Mouse (Mus musculus) lung, embryonic 14.5 days (tissue): ENCODE measurements at regions not wholly inside any gene's neighbourhood (a gene's known extent, or its start where the extent isn't known, plus 50 kb on each side); places are given as distances from the start of the nearest gene placed in this dataset.
A peak's percentile ranks its signal among the peaks of the same experiment; 100 is the strongest.

Experiments used
- ATAC-seq: fragments of 200-750 bp; cut with Nextera tagmentation; 2 replicates; pipeline ENCODE4 v1.8.0; 2017; ENCODE audit warnings: mild to moderate bottlenecking, moderate TSS enrichment, moderate library complexity; ENCODE audit not compliant: insufficient read depth
- DNase-seq: peaks from one replicate; pipeline ENCODE4 v3.0.0-alpha.2; 2015
- H3K27ac ChIP-seq: fragments of 300-500 bp; sonication (generic); 2 replicates; pipeline ENCODE4 v1.5.1; 2014; ENCODE audit warnings: low read depth, mild to moderate bottlenecking, moderate library complexity
- H3K27me3 ChIP-seq: fragments of 300-500 bp; sonication (generic); 2 replicates; pipeline ENCODE4 v1.6.1; 2014; ENCODE audit warnings: low read length, control low read depth; ENCODE audit not compliant: insufficient read depth
- H3K36me3 ChIP-seq: fragments of 300-500 bp; sonication (generic); 2 replicates; pipeline ENCODE4 v1.6.1; 2014; ENCODE audit warnings: control low read depth; ENCODE audit not compliant: insufficient read depth
- H3K4me1 ChIP-seq: fragments of 300-500 bp; sonication (generic); 2 replicates; pipeline ENCODE4 v1.6.1; 2014; ENCODE audit warnings: antibody characterized with exemption, control low read depth; ENCODE audit not compliant: insufficient read depth
- H3K4me2 ChIP-seq: fragments of 300-500 bp; sonication (generic); 2 replicates; pipeline ENCODE4 v1.6.1; 2014; ENCODE audit warnings: mild to moderate bottlenecking
- H3K4me3 ChIP-seq: fragments of 300-500 bp; sonication (generic); 2 replicates; pipeline ENCODE4 v1.5.1; 2014; ENCODE audit warnings: low read depth, low read length
- H3K9ac ChIP-seq: fragments of 300-500 bp; sonication (generic); 2 replicates; pipeline ENCODE4 v1.6.1; 2014
- H3K9me3 ChIP-seq: fragments of 300-500 bp; sonication (generic); 2 replicates; pipeline ENCODE4 v1.6.1; 2016; ENCODE audit warnings: low read depth, low read length, control low read depth
- CTCF ChIP-seq: IDR thresholded peaks from 2 replicates; pipeline ENCODE4 v1.5.1; 2016; ENCODE audit warnings: antibody characterized with exemption, low read depth
- WGBS: fragments of 180-500 bp; shearing (Covaris S2); extraction: QIAGEN DNeasy Blood & Tissue Kit; methylation state at CpG from one replicate; pipeline ENCODE4 v1.1.7; 2014; 5-methylcytosine and 5-hydroxymethylcytosine counted together

DNA sequence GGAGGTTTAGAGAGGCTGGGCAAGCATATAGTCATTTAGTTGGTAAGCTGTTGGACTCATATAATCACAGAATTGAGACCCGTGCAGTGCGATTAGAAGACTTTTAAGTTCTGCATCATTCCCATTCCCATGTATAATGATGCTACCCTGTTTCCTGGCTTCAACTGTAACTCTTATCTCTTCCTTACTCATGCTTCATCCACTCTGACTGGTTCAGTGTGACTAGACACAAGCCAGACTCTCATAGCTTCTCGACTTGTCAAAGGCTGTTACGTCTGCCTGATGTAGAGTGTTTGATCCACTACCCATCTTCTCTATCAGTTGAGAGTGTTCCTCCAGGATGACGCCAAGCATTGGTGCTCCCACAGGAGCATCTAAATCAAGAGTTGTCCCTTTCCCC, 131.6 kb downstream of the Dact1 start:
- Histone ChIP-seq H3K9ac (no peak overlapping the region), H3K4me1 (peaks cover 5% of the 10 kb centered on the region; the same call in 1 of the 2 replicates), H3K27ac (no peak overlapping the region), H3K27me3 (no peaks in the 10 kb centered on the region), H3K9me3 (no peaks in the 10 kb centered on the region), H3K36me3 (no peaks in the 10 kb centered on the region), H3K4me2 (no peak overlapping the region), H3K4me3 (no peak overlapping the region)
- ATAC-seq (no peak), DNase-seq (no peak)
- 54% methylated on average over 5 of the region's 5 CpGs for WGBS
- no peak for TF ChIP-seq CTCF

DNA sequence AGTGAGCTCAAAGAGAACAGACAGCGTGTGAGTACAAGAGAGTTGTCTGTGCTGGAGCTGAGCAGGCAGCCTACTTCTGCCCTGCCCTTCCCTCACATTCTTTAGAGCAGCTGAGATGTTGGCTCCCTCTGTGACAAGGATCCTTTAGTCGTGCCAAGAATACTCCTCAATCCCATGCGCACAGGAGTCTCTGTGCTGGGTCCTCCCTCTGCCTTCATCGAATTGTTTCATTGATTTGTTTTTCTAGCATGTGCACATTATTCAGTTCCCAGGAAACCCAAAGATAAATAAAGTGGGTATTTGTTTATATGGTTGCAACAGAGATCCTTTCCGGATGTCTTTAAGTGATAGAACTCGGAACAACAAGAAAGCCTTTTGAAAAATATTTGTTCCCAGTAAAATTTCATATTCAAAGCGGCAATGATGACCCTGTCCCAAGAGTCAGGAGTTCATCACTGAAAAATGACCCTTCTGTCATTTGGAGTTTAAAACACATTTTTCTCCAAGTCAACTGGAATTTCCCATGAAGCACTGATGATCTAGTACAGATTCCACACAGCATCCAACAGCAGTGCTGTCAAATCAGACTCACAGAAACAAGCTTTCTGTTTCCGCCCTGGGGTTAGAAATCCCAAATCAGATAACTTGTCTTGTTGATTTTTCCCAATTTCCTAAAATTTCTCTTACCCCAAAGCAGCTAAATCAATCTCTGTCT, 136.7 kb downstream of the Dact1 start:
- DNase-seq = peak; percentile 84
- H3K27ac ChIP-seq = peak overlapping the region; percentile 61; the same call in 1 of the 2 replicates
- WGBS = 28% methylated on average over 8 of the region's 8 CpGs

DNA sequence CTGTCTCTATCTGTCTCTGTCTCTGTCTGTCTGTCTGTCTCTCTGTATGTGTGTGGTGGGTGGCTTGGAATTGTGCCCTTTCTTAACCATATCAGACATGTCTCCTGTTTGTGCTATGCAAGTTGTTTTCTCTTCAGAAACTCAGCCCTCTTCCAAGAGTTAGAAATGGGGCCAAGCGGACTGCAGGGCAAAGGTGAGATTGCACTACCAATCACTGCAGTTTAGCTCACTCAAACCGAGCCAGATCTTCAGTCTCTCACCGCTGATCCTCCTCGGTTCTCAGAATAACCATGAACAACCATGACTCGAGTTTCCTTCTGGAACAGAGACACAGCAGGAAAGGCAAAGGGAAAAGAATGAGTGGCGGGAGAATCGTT, 137.2 kb downstream of the Dact1 start:
- no peak for TF ChIP-seq CTCF
- Histone ChIP-seq H3K4me3 (no peak overlapping the region), H3K36me3 (no peaks in the 10 kb centered on the region), H3K4me2 (no peak overlapping the region), H3K4me1 (0 out of 2 replicates have a peak, but pooled peaks cover 2% of the 10 kb centered on the region), H3K9me3 (no peaks in the 10 kb centered on the region), H3K27ac (peak overlapping the region; percentile 61), H3K9ac (no peak overlapping the region), H3K27me3 (no peaks in the 10 kb centered on the region)
- no peak for ATAC-seq
- 28% methylated on average over 7 of the region's 7 CpGs for WGBS
- DNase-seq = no peak

More for the DNA sequence above, 136.7 kb downstream of the Dact1 start:
- Histone ChIP-seq H3K9ac (no peak overlapping the region), H3K4me3 (no peak overlapping the region), H3K9me3 (no peaks in the 10 kb centered on the region), H3K27me3 (no peaks in the 10 kb centered on the region), H3K4me2 (no peak overlapping the region), H3K4me1 (0 out of 2 replicates have a peak, but pooled peaks cover 2% of the 10 kb centered on the region), H3K36me3 (no peaks in the 10 kb centered on the region)
- TF ChIP-seq CTCF = no peak
- ATAC-seq = peak; percentile 90

DNA sequence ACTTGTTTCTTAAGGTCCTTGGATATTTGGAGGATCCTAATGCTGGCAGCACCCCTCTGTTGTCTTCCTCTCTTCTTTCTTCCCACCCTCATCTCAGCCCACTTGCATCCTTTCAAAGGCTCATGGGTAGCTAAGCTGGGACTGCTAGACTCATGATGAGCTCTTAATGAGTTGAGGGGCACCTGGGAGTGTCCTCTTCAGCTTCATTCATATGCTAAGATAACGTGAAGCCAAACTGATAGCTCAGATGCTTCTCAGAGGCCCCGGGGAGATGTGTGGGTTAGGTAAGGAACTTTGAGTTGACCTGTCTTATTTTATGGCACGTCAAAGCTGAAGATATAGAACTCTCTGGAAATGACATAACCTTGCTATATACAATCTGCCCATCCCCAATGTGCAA, 139.3 kb downstream of the Dact1 start:
- Histone ChIP-seq H3K27me3 (no peaks in the 10 kb centered on the region), H3K27ac (no peak overlapping the region), H3K4me2 (no peak overlapping the region), H3K9me3 (no peaks in the 10 kb centered on the region), H3K36me3 (no peaks in the 10 kb centered on the region), H3K9ac (no peak overlapping the region), H3K4me3 (no peak overlapping the region), H3K4me1 (0 out of 2 replicates have a peak, but pooled peaks cover 2% of the 10 kb centered on the region)
- no peak for ATAC-seq
- 70% methylated on average over 3 of the region's 3 CpGs for WGBS
- TF ChIP-seq CTCF = no peak
- DNase-seq = no peak

DNA sequence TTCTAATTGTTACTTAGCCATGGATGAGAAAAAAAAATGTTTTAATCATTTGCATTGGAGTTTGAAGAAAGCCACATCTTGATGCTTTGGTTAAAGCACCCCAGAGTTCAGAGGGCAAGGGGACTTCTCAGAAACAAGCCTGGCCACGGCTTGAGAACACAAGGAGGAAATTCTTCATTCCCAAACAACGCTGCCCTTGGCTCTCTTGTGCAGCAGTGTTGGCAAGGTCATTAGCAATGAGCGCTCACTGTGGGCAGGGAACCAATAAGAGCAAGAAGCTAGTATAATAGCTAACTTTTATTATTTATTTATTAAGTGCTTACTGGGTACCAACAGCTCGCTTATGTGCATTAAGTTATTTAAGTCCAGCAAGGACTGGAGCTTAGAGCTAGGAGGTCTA, 140.4 kb downstream of the Dact1 start:
- DNase-seq = no peak
- Histone ChIP-seq H3K27ac (no peak overlapping the region), H3K36me3 (no peaks in the 10 kb centered on the region), H3K4me1 (peaks cover 2% of the 10 kb centered on the region; the same call in 1 of the 2 replicates), H3K27me3 (no peaks in the 10 kb centered on the region), H3K4me3 (no peak overlapping the region), H3K4me2 (no peak overlapping the region), H3K9me3 (no peaks in the 10 kb centered on the region), H3K9ac (no peak overlapping the region)
- ATAC-seq = no peak
- TF ChIP-seq CTCF = no peak
- 57% methylated on average over 4 of the region's 4 CpGs for WGBS

DNA sequence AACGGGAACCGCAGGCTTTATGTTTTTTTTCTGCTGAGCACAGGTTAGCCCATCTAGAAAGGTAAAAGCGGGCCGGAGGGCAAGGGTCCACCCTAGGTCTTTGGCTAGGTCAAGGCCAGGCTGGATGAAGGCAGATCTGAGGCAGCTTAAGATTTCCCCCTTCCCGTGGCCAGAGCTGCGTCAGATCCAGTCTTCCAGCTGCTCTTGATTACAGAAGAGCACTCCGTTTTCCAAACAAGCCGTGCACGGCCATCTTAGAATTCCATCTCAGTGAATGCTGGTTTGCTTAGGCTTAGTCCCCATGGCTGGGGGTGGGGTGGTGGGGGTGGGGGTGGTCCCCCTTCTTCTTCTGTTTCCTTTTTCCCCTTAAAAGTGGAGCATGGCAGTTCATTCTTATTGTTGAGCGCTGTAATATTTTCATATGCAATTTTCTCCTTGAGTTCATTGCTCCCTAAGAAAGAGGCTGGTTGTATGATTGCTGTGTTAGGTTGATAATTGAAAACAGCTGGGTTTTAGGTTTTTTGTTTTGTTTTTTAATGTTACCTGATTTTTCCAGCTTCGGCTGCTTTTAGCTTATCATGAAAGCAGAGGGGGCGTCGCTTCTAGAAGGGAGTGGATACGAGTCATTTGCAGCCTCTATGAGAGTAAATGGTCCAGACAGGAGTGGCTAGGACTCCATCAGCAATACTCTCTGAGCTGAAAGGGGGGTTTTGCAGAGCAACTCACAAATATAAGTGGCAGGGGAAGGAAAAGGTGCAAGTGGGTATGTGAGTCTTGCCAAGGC, 141.2 kb downstream of the Dact1 start:
- DNase-seq (peak; percentile 54), ATAC-seq (no peak)
- Histone ChIP-seq H3K4me1 (peaks cover 2% of the 10 kb centered on the region; the same call in 1 of the 2 replicates), H3K4me3 (no peak overlapping the region), H3K9me3 (no peaks in the 10 kb centered on the region), H3K4me2 (no peak overlapping the region), H3K27ac (no peak overlapping the region), H3K27me3 (no peaks in the 10 kb centered on the region), H3K36me3 (no peaks in the 10 kb centered on the region), H3K9ac (no peak overlapping the region)
- no peak for TF ChIP-seq CTCF
- 62% methylated on average over 14 of the region's 14 CpGs for WGBS

DNA sequence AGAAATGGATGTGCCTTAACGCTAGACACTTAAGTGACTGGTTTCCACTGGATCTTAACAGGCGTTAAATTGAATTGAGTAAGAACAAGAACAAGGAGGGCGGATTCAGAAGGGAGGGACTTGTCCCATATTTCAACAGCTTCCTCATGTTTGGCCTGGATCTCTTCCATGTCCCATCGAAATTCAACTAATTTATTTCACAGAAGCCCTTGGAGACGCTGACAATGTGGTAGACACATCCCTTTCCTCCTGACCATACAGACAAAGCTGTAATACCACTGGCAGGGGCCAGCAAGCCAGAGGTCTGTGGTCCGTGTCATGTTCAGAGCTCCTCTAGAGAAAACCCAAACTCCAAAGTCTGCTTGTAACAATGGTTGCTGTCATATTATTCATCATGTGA, 147.2 kb downstream of the Dact1 start:
- TF ChIP-seq CTCF = no peak
- no peaks in the 10 kb centered on the region for H3K27me3 ChIP-seq
- DNase-seq (peak; percentile 77), ATAC-seq (peak; percentile 67; the same call in 1 of the 2 replicates)
- no peak overlapping the region for H3K4me2 ChIP-seq
- H3K9me3 ChIP-seq = no peaks in the 10 kb centered on the region
- H3K4me1 ChIP-seq = no peaks in the 10 kb centered on the region; the same call in 1 of the 2 replicates
- no peaks in the 10 kb centered on the region for H3K36me3 ChIP-seq
- no peak overlapping the region for H3K4me3 ChIP-seq
- H3K27ac ChIP-seq = no peak overlapping the region
- H3K9ac ChIP-seq = no peak overlapping the region
- WGBS = 47% methylated on average over 6 of the region's 6 CpGs
